Mouse (Mus musculus) kidney, postnatal 14 days (tissue): Measurements from ENCODE around the gene Ninl.

Experiments used
- DNase-seq: peaks from one replicate; pipeline ENCODE4 v3.0.0; 2022; ENCODE audit warnings: mixed read lengths

Gene Ninl

GRCm38 (mm10) chr2:150997618-150998017 lies 41.6 kb downstream of the Ninl start:
- no peak for DNase-seq

- DNase-seq: no peak
Observed at GRCm38 (mm10) chr2:150995324-150995723, 43.9 kb downstream of the Ninl start.

GRCm38 (mm10) chr2:150991050-150991449 lies 48.1 kb downstream of the Ninl start:
- no peak for DNase-seq

- DNase-seq: peak; percentile 10
Observed at GRCm38 (mm10) chr2:150990506-150990905, 48.7 kb downstream of the Ninl start.

- DNase-seq: no peak
Observed at GRCm38 (mm10) chr2:150985359-150985758, 53.8 kb downstream of the Ninl start.

- DNase-seq: no peak
Observed at GRCm38 (mm10) chr2:150982051-150982450, 57.1 kb downstream of the Ninl start.

- no peak for DNase-seq
Observed at GRCm38 (mm10) chr2:150981524-150981923, 57.7 kb downstream of the Ninl start.

- no peak for DNase-seq
Observed at GRCm38 (mm10) chr2:150979861-150980620, 59.1 kb downstream of the Ninl start.

- DNase-seq: no peak
Observed at GRCm38 (mm10) chr2:150978791-150979190, 60.4 kb downstream of the Ninl start.

- DNase-seq: no peak
Observed at GRCm38 (mm10) chr2:150977676-150978075, 61.5 kb downstream of the Ninl start.

GRCm38 (mm10) chr2:150976871-150977270 lies 62.3 kb downstream of the Ninl start:
- no peak for DNase-seq

GRCm38 (mm10) chr2:150973401-150974115 lies 65.6 kb downstream of the Ninl start:
- no peak for DNase-seq

- no peak for DNase-seq
Observed at GRCm38 (mm10) chr2:150972681-150973080, 66.5 kb downstream of the Ninl start.

- DNase-seq: no peak
Observed at GRCm38 (mm10) chr2:150971856-150972255, 67.3 kb downstream of the Ninl start.

- DNase-seq: no peak
Observed at GRCm38 (mm10) chr2:150969231-150969630, 70.0 kb downstream of the Ninl start.

- DNase-seq: no peak
Observed at GRCm38 (mm10) chr2:150967491-150967890, 71.7 kb downstream of the Ninl start.

GRCm38 (mm10) chr2:150965951-150966350 lies 73.2 kb downstream of the Ninl start:
- DNase-seq: no peak

- no peak for DNase-seq
Observed at GRCm38 (mm10) chr2:150964641-150965040, 74.5 kb downstream of the Ninl start.

- no peak for DNase-seq
Observed at GRCm38 (mm10) chr2:150963246-150963645, 75.9 kb downstream of the Ninl start.

- DNase-seq: no peak
Observed at GRCm38 (mm10) chr2:150959521-150959920, 79.7 kb downstream of the Ninl start.

- no peak for DNase-seq
Observed at GRCm38 (mm10) chr2:150955859-150956258, 83.3 kb downstream of the Ninl start.

- no peak for DNase-seq
Observed at GRCm38 (mm10) chr2:150951201-150951600, 88.0 kb downstream of the Ninl start.

- DNase-seq: no peak
Observed at GRCm38 (mm10) chr2:150950056-150950455, 89.1 kb downstream of the Ninl start.

- DNase-seq: no peak
Observed at GRCm38 (mm10) chr2:150949652-150950051, 89.5 kb downstream of the Ninl start.
